Mouse (Mus musculus): ENCODE measurements around the gene Iqck. TPM values are rescaled to one million over a fixed set of nuclear protein-coding genes. Genes with fewer than 3 reads are reported as not detected.
A peak's percentile ranks its signal among the peaks of the same experiment; 100 is the strongest.

Iqck gene
- polyA plus RNA-seq, 1 experiment from 2014 or later: 0.93 TPM

GRCm38 (mm10) chr7:118841796-118842195, 13.8 kb upstream of the Iqck start:
- no peak overlapping the region for H3K4me3 ChIP-seq (ENCODE audit: control insufficient read depth in 1 of 2, insufficient read depth in 1 of 2, low read depth in 1 of 2, low read length in 2 of 2)
- no peaks in the 10 kb centered on the region for H3K9me3 ChIP-seq (ENCODE audit: control insufficient read depth, low read length)
- ATAC-seq (ENCODE audit: insufficient number of reproducible peaks, insufficient read depth, low FRiP score, low read depth): no peak
- H3K4me2 ChIP-seq (ENCODE audit: low read length): no peak overlapping the region
- H3K27me3 ChIP-seq (ENCODE audit: control insufficient read depth, insufficient read depth, low read length): no peaks in the 10 kb centered on the region
- peaks cover 99% of the 10 kb centered on the region for H3K36me3 ChIP-seq (ENCODE audit: control insufficient read depth, insufficient read depth, low read length)
- H3K4me1 ChIP-seq (ENCODE audit: control insufficient read depth in 2 of 2, insufficient read depth in 2 of 2, low read length in 2 of 2): 0 out of 4 replicates have a peak, but pooled peaks cover 0 to 4% of the 10 kb centered on the region in 2 experiments
- peak overlapping the region; percentile 8 to 15; a peak in 1 of 4 replicates for H3K27ac ChIP-seq (replicated peaks in 1 of 2; ENCODE audit: control insufficient read depth in 1 of 2, insufficient read depth in 1 of 2, low read depth in 2 of 2, low read length in 2 of 2)
- WGBS: 46% methylated on average over 1 of the region's 1 CpGs
- no peak overlapping the region for H3K9ac ChIP-seq (ENCODE audit: low read length)

- WGBS: 66% methylated on average over 4 of the region's 4 CpGs
- no peak overlapping the region for H3K9ac ChIP-seq (ENCODE audit: low read length)
- H3K9me3 ChIP-seq (ENCODE audit: control insufficient read depth, low read length): no peaks in the 10 kb centered on the region
- H3K27ac ChIP-seq (replicated peaks in 1 of 2; ENCODE audit: control insufficient read depth in 1 of 2, insufficient read depth in 1 of 2, low read depth in 2 of 2, low read length in 2 of 2): no peak overlapping the region
- 0 out of 4 replicates have a peak, but pooled peaks cover 0 to 6% of the 10 kb centered on the region in 2 experiments for H3K4me1 ChIP-seq (ENCODE audit: control insufficient read depth in 2 of 2, insufficient read depth in 2 of 2, low read length in 2 of 2)
- ATAC-seq (ENCODE audit: insufficient number of reproducible peaks, insufficient read depth, low FRiP score, low read depth): no peak
- H3K4me3 ChIP-seq (ENCODE audit: control insufficient read depth in 1 of 2, insufficient read depth in 1 of 2, low read depth in 1 of 2, low read length in 2 of 2): no peak overlapping the region
- no peaks in the 10 kb centered on the region for H3K27me3 ChIP-seq (ENCODE audit: control insufficient read depth, insufficient read depth, low read length)
- peaks cover 99% of the 10 kb centered on the region for H3K36me3 ChIP-seq (ENCODE audit: control insufficient read depth, insufficient read depth, low read length)
- H3K4me2 ChIP-seq (ENCODE audit: low read length): no peak overlapping the region
These were observed 12.6 kb upstream of the Iqck start for GRCm38 (mm10) chr7:118842938-118843337.

GRCm38 (mm10) chr7:118845141-118845540, 10.4 kb upstream of the Iqck start:
- H3K36me3 ChIP-seq (ENCODE audit: control insufficient read depth, insufficient read depth, low read length): peaks cover 91% of the 10 kb centered on the region
- 53% methylated on average over 5 of the region's 5 CpGs for WGBS
- H3K4me3 ChIP-seq (ENCODE audit: control insufficient read depth in 1 of 2, insufficient read depth in 1 of 2, low read depth in 1 of 2, low read length in 2 of 2): no peak overlapping the region
- H3K4me1 ChIP-seq (ENCODE audit: control insufficient read depth in 2 of 2, insufficient read depth in 2 of 2, low read length in 2 of 2): peaks cover 16 to 27% of the 10 kb centered on the region in 2 experiments
- H3K27me3 ChIP-seq (ENCODE audit: control insufficient read depth, insufficient read depth, low read length): no peaks in the 10 kb centered on the region
- no peak overlapping the region for H3K27ac ChIP-seq (replicated peaks in 1 of 2; ENCODE audit: control insufficient read depth in 1 of 2, insufficient read depth in 1 of 2, low read depth in 2 of 2, low read length in 2 of 2)
- no peak overlapping the region for H3K4me2 ChIP-seq (ENCODE audit: low read length)
- no peak overlapping the region for H3K9ac ChIP-seq (ENCODE audit: low read length)
- no peaks in the 10 kb centered on the region for H3K9me3 ChIP-seq (ENCODE audit: control insufficient read depth, low read length)
- ATAC-seq (ENCODE audit: insufficient number of reproducible peaks, insufficient read depth, low FRiP score, low read depth): no peak

- Histone ChIP-seq H3K27me3 (ENCODE audit: control insufficient read depth, insufficient read depth, low read length) (no peaks in the 10 kb centered on the region), H3K9me3 (ENCODE audit: control insufficient read depth, low read length) (no peaks in the 10 kb centered on the region), H3K4me1 (ENCODE audit: control insufficient read depth in 2 of 2, insufficient read depth in 2 of 2, low read length in 2 of 2) (peaks cover 21 to 35% of the 10 kb centered on the region in 2 experiments), H3K4me3 (ENCODE audit: control insufficient read depth in 1 of 2, insufficient read depth in 1 of 2, low read depth in 1 of 2, low read length in 2 of 2) (no peak overlapping the region), H3K36me3 (ENCODE audit: control insufficient read depth, insufficient read depth, low read length) (peaks cover 90% of the 10 kb centered on the region), H3K4me2 (ENCODE audit: low read length) (no peak overlapping the region), H3K9ac (ENCODE audit: low read length) (no peak overlapping the region), H3K27ac (replicated peaks in 1 of 2; ENCODE audit: control insufficient read depth in 1 of 2, insufficient read depth in 1 of 2, low read depth in 2 of 2, low read length in 2 of 2) (no peak overlapping the region)
- 90% methylated on average over 4 of the region's 4 CpGs for WGBS
- no peak for ATAC-seq (ENCODE audit: insufficient number of reproducible peaks, insufficient read depth, low FRiP score, low read depth)
These were observed 9.2 kb upstream of the Iqck start for GRCm38 (mm10) chr7:118846329-118846728.

GRCm38 (mm10) chr7:118848796-118849195, 6.8 kb upstream of the Iqck start:
- WGBS: 24% methylated on average over 10 of the region's 10 CpGs

GRCm38 (mm10) chr7:118849543-118850250, 5.9 kb upstream of the Iqck start:
- Histone ChIP-seq H3K4me3 (ENCODE audit: control insufficient read depth in 1 of 2, insufficient read depth in 1 of 2, low read depth in 1 of 2, low read length in 2 of 2) (no peak overlapping the region), H3K27ac (replicated peaks in 1 of 2; ENCODE audit: control insufficient read depth in 1 of 2, insufficient read depth in 1 of 2, low read depth in 2 of 2, low read length in 2 of 2) (peak overlapping the region; percentile 88 to 95), H3K4me1 (ENCODE audit: control insufficient read depth in 2 of 2, insufficient read depth in 2 of 2, low read length in 2 of 2) (peaks cover 24 to 43% of the 10 kb centered on the region in 2 experiments), H3K9ac (ENCODE audit: low read length) (peak overlapping the region; percentile 41; the same call in 1 of the 2 replicates), H3K4me2 (ENCODE audit: low read length) (no peak overlapping the region), H3K27me3 (ENCODE audit: control insufficient read depth, insufficient read depth, low read length) (no peaks in the 10 kb centered on the region), H3K36me3 (ENCODE audit: control insufficient read depth, insufficient read depth, low read length) (peaks cover 83% of the 10 kb centered on the region), H3K9me3 (ENCODE audit: control insufficient read depth, low read length) (no peaks in the 10 kb centered on the region)
- no peak for ATAC-seq (ENCODE audit: insufficient number of reproducible peaks, insufficient read depth, low FRiP score, low read depth)
- WGBS: 64% methylated on average over 5 of the region's 5 CpGs

More at GRCm38 (mm10) chr7:118848796-118849195, 6.8 kb upstream of the Iqck start:
- peak overlapping the region; percentile 41; the same call in 1 of the 2 replicates for H3K9ac ChIP-seq (ENCODE audit: low read length)
- ATAC-seq (ENCODE audit: insufficient number of reproducible peaks, insufficient read depth, low FRiP score, low read depth): peak; percentile 56
- H3K4me2 ChIP-seq (ENCODE audit: low read length): no peak overlapping the region
- H3K4me3 ChIP-seq (ENCODE audit: control insufficient read depth in 1 of 2, insufficient read depth in 1 of 2, low read depth in 1 of 2, low read length in 2 of 2): no peak overlapping the region
- no peaks in the 10 kb centered on the region for H3K27me3 ChIP-seq (ENCODE audit: control insufficient read depth, insufficient read depth, low read length)
- no peaks in the 10 kb centered on the region for H3K9me3 ChIP-seq (ENCODE audit: control insufficient read depth, low read length)
- peak overlapping the region; percentile 88 to 95 for H3K27ac ChIP-seq (replicated peaks in 1 of 2; ENCODE audit: control insufficient read depth in 1 of 2, insufficient read depth in 1 of 2, low read depth in 2 of 2, low read length in 2 of 2)
- peaks cover 89% of the 10 kb centered on the region for H3K36me3 ChIP-seq (ENCODE audit: control insufficient read depth, insufficient read depth, low read length)
- peaks cover 23 to 35% of the 10 kb centered on the region in 2 experiments for H3K4me1 ChIP-seq (ENCODE audit: control insufficient read depth in 2 of 2, insufficient read depth in 2 of 2, low read length in 2 of 2)

GRCm38 (mm10) chr7:118850676-118851290, 4.8 kb upstream of the Iqck start:
- peaks cover 24 to 46% of the 10 kb centered on the region in 2 experiments for H3K4me1 ChIP-seq (ENCODE audit: control insufficient read depth in 2 of 2, insufficient read depth in 2 of 2, low read length in 2 of 2)
- H3K4me3 ChIP-seq (ENCODE audit: control insufficient read depth in 1 of 2, insufficient read depth in 1 of 2, low read depth in 1 of 2, low read length in 2 of 2): no peak overlapping the region
- no peak overlapping the region for H3K27ac ChIP-seq (replicated peaks in 1 of 2; ENCODE audit: control insufficient read depth in 1 of 2, insufficient read depth in 1 of 2, low read depth in 2 of 2, low read length in 2 of 2)
- H3K36me3 ChIP-seq (ENCODE audit: control insufficient read depth, insufficient read depth, low read length): peaks cover 73% of the 10 kb centered on the region
- no peaks in the 10 kb centered on the region for H3K9me3 ChIP-seq (ENCODE audit: control insufficient read depth, low read length)
- 61% methylated on average over 9 of the region's 9 CpGs for WGBS
- ATAC-seq (ENCODE audit: insufficient number of reproducible peaks, insufficient read depth, low FRiP score, low read depth): no peak
- H3K4me2 ChIP-seq (ENCODE audit: low read length): no peak overlapping the region
- H3K9ac ChIP-seq (ENCODE audit: low read length): peak overlapping the region; percentile 41; the same call in 1 of the 2 replicates
- no peaks in the 10 kb centered on the region for H3K27me3 ChIP-seq (ENCODE audit: control insufficient read depth, insufficient read depth, low read length)
